Mouse (Mus musculus) hindbrain, embryonic 11.5 days (tissue): ENCODE results near the gene Cyth2. TPM values are rescaled to one million over a fixed set of nuclear protein-coding genes. Genes with fewer than 3 reads are reported as not detected.

ENCODE experiments used
- ATAC-seq: fragments of 200-750 bp; cut with Nextera tagmentation; 2 replicates; pipeline ENCODE4 v1.8.0; 2017; ENCODE audit warnings: mild to moderate bottlenecking, moderate TSS enrichment, moderate library complexity; ENCODE audit not compliant: low FRiP score
- DNase-seq: peaks from one replicate; pipeline ENCODE4 v3.0.0-alpha.2; 2015; ENCODE audit warnings: low spot score
- H3K27ac ChIP-seq: fragments of 300-500 bp; sonication (generic); 2 replicates; pipeline ENCODE4 v1.5.1; 2014; ENCODE audit warnings: mild to moderate bottlenecking, low read depth, low read length
- H3K27me3 ChIP-seq: fragments of 300-500 bp; sonication (generic); 2 replicates; pipeline ENCODE4 v1.6.1; 2014; ENCODE audit warnings: mild to moderate bottlenecking, low read length, moderate library complexity, mixed read lengths; ENCODE audit not compliant: control insufficient read depth, insufficient read depth
- H3K36me3 ChIP-seq: fragments of 300-500 bp; sonication (generic); 2 replicates; pipeline ENCODE4 v1.6.1; 2014; ENCODE audit warnings: mild to moderate bottlenecking, low read length, moderate library complexity, mixed read lengths; ENCODE audit not compliant: control insufficient read depth, insufficient read depth
- H3K4me1 ChIP-seq: fragments of 300-500 bp; sonication (generic); replicated peaks from 2 replicates; pipeline ENCODE4 v1.6.1; 2014; ENCODE audit warnings: low read length, mixed read lengths; ENCODE audit not compliant: control insufficient read depth, insufficient read depth
- H3K4me2 ChIP-seq: fragments of 300-500 bp; sonication (generic); replicated peaks from 2 replicates; pipeline ENCODE4 v1.6.1; 2014; ENCODE audit warnings: mild to moderate bottlenecking, low read depth, low read length
- H3K4me3 ChIP-seq: fragments of 300-500 bp; sonication (generic); 2 replicates; pipeline ENCODE4 v1.5.1; 2014; ENCODE audit warnings: low read depth, low read length
- H3K9ac ChIP-seq: fragments of 300-500 bp; sonication (generic); 2 replicates; pipeline ENCODE4 v1.6.1; 2014; ENCODE audit warnings: low read depth, low read length
- H3K9me3 ChIP-seq: fragments of 300-500 bp; sonication (generic); 2 replicates; pipeline ENCODE4 v1.6.1; 2016; ENCODE audit warnings: low read length; ENCODE audit not compliant: control insufficient read depth
- WGBS: fragments of 180-500 bp; shearing (Covaris S2); extraction: QIAGEN DNeasy Blood & Tissue Kit; methylation state at CpG from one replicate; pipeline ENCODE4 v1.1.7; 2014; 5-methylcytosine and 5-hydroxymethylcytosine counted together
- polyA plus RNA-seq: library from polyadenylated mRNA; unstranded; fragments of >200 nt; fragmentation: Nextera tagmentation; extraction: Ambion mirVana; gene quantifications from 2 replicates; pipeline ENCODE4 v1.2.1, GENCODE M21; 2014

The Cyth2 gene
- polyA plus RNA-seq, 1 experiment from 2014 or later = 211 TPM

GRCm38 (mm10) chr7:45842950-45843744 lies 28.8 kb upstream of the Cyth2 start:
- H3K9me3 ChIP-seq = no peaks in the 10 kb centered on the region
- ATAC-seq (no peak), DNase-seq (no peak)
- no peaks in the 10 kb centered on the region for H3K36me3 ChIP-seq
- no peaks in the 10 kb centered on the region for H3K4me1 ChIP-seq
- H3K9ac ChIP-seq = no peak overlapping the region
- 88% methylated on average over 10 of the region's 10 CpGs for WGBS
- H3K4me2 ChIP-seq = no peak overlapping the region
- H3K27me3 ChIP-seq = no peaks in the 10 kb centered on the region
- no peak overlapping the region for H3K27ac ChIP-seq
- no peak overlapping the region for H3K4me3 ChIP-seq

- no peaks in the 10 kb centered on the region for H3K36me3 ChIP-seq
- H3K4me3 ChIP-seq = peak overlapping the region; percentile 27
- no peak overlapping the region for H3K27ac ChIP-seq
- peaks cover 11% of the 10 kb centered on the region for H3K4me1 ChIP-seq
- H3K9ac ChIP-seq = peak overlapping the region; percentile 31; the same call in 1 of the 2 replicates
- peak overlapping the region; percentile 39 for H3K4me2 ChIP-seq
- no peaks in the 10 kb centered on the region for H3K9me3 ChIP-seq
- DNase-seq (peak; percentile 39), ATAC-seq (no peak)
- peaks cover 51% of the 10 kb centered on the region for H3K27me3 ChIP-seq
- 1% methylated on average over 13 of the region's 31 CpGs for WGBS
These were observed 19.5 kb upstream of the Cyth2 start for GRCm38 (mm10) chr7:45833924-45834323.

- Histone ChIP-seq H3K27ac (no peak overlapping the region), H3K4me3 (peak overlapping the region; percentile 27), H3K27me3 (peaks cover 51% of the 10 kb centered on the region), H3K4me2 (peak overlapping the region; percentile 39), H3K9ac (no peak overlapping the region), H3K4me1 (peaks cover 11% of the 10 kb centered on the region), H3K9me3 (no peaks in the 10 kb centered on the region), H3K36me3 (no peaks in the 10 kb centered on the region)
- 6% methylated on average over 18 of the region's 86 CpGs for WGBS
- DNase-seq = peak; percentile 37
- ATAC-seq = no peak
These were observed 18.9 kb upstream of the Cyth2 start for GRCm38 (mm10) chr7:45833148-45833790.

GRCm38 (mm10) chr7:45832428-45832827 lies 18.0 kb upstream of the Cyth2 start:
- Histone ChIP-seq H3K9ac (no peak overlapping the region), H3K9me3 (no peaks in the 10 kb centered on the region), H3K36me3 (no peaks in the 10 kb centered on the region; the same call in 1 of the 2 replicates), H3K4me2 (no peak overlapping the region; the same call in 1 of the 2 replicates), H3K4me1 (peaks cover 11% of the 10 kb centered on the region), H3K27me3 (peaks cover 48% of the 10 kb centered on the region), H3K27ac (no peak overlapping the region), H3K4me3 (peak overlapping the region; percentile 27; the same call in 1 of the 2 replicates)
- DNase-seq = peak; percentile 16
- WGBS = 9% methylated on average over 29 of the region's 30 CpGs
- no peak for ATAC-seq

GRCm38 (mm10) chr7:45831128-45831525 lies 16.7 kb upstream of the Cyth2 start:
- Histone ChIP-seq H3K4me2 (peak overlapping the region; percentile 84), H3K4me1 (peaks cover 11% of the 10 kb centered on the region), H3K27me3 (peaks cover 45% of the 10 kb centered on the region), H3K9ac (peak overlapping the region; percentile 77), H3K9me3 (no peaks in the 10 kb centered on the region), H3K27ac (no peak overlapping the region), H3K36me3 (peaks cover 4% of the 10 kb centered on the region; the same call in 1 of the 2 replicates), H3K4me3 (peak overlapping the region; percentile 89)
- DNase-seq = no peak
- 25% methylated on average over 5 of the region's 5 CpGs for WGBS
- ATAC-seq = peak; percentile 56; the same call in 1 of the 2 replicates

- ATAC-seq (peak; percentile 84), DNase-seq (peak; percentile 92)
- Histone ChIP-seq H3K9me3 (no peaks in the 10 kb centered on the region), H3K27me3 (peaks cover 43% of the 10 kb centered on the region), H3K4me2 (peak within 1 kb of the TSS; percentile 84), H3K4me1 (peaks cover 11% of the 10 kb centered on the region), H3K27ac (0 out of 2 replicates have a peak within 1 kb of the TSS, but pooled peaks have one; percentile 37), H3K4me3 (peak within 1 kb of the TSS; percentile 89), H3K9ac (peak within 1 kb of the TSS; percentile 77), H3K36me3 (peaks cover 4% of the 10 kb centered on the region; the same call in 1 of the 2 replicates)
- WGBS = under 1% methylated on average over 35 of the region's 35 CpGs
These were observed 16.2 kb upstream of the Cyth2 start, which contains the start of gene Grwd1 for GRCm38 (mm10) chr7:45830427-45831127. Grwd1 (minus strand) TSS chr7:45830944.

- Histone ChIP-seq H3K36me3 (peaks cover 7% of the 10 kb centered on the region; the same call in 1 of the 2 replicates), H3K4me1 (peaks cover 7% of the 10 kb centered on the region; the same call in 1 of the 2 replicates), H3K4me2 (no peak overlapping the region), H3K4me3 (no peak overlapping the region), H3K27ac (no peak overlapping the region), H3K9ac (no peak overlapping the region), H3K27me3 (peaks cover 5% of the 10 kb centered on the region), H3K9me3 (no peaks in the 10 kb centered on the region)
- 85% methylated on average over 7 of the region's 7 CpGs for WGBS
- no peak for DNase-seq
- no peak for ATAC-seq
These were observed 12.2 kb upstream of the Cyth2 start for GRCm38 (mm10) chr7:45826631-45827030.

GRCm38 (mm10) chr7:45824598-45824997 lies 10.2 kb upstream of the Cyth2 start, which contains the start of gene Kcnj14:
Kcnj14 (minus strand) TSS chr7:45824782.
- 73% methylated on average over 6 of the region's 7 CpGs for WGBS
- no peak for DNase-seq
- ATAC-seq = no peak
- no peak within 1 kb of the TSS for H3K4me2 ChIP-seq
- no peak within 1 kb of the TSS for H3K27ac ChIP-seq
- H3K9ac ChIP-seq = no peak within 1 kb of the TSS
- peaks cover 2% of the 10 kb centered on the region; the same call in 1 of the 2 replicates for H3K27me3 ChIP-seq
- H3K36me3 ChIP-seq = peaks cover 7% of the 10 kb centered on the region; the same call in 1 of the 2 replicates
- 0 out of 2 replicates have a peak, but pooled peaks cover 2% of the 10 kb centered on the region for H3K4me1 ChIP-seq
- no peak within 1 kb of the TSS for H3K4me3 ChIP-seq
- no peaks in the 10 kb centered on the region for H3K9me3 ChIP-seq
